ENCODE assay signal across 22 mouse cellular contexts in genomic region chr11:61808551-61809117, GRCm38 (mm10). TPM values are rescaled to one million over a fixed set of nuclear protein-coding genes. Genes with fewer than 3 reads are reported as not detected.
DNase-seq lines count a peak whose midpoint lies in the region; ATAC-seq and TF ChIP-seq lines count a peak whose summit lies in the region.
"Had no signal": no experiment of that assay in that cellular context is flagged by ENCODE, and none has a peak within 500 bp of the region (broad histone marks: within the 10 kb centered on the region; RNA-seq: fewer than 3 reads in every experiment).

No protein-coding gene starts in this region.

- H3K9me3 ChIP-seq in kidney, postnatal 0 days (replicated peaks; ENCODE audit: low read length), result no peaks in the 10 kb centered on the region
- H3K9me3 ChIP-seq in kidney, embryonic 16.5 days (ENCODE audit: low read length), result no peaks in the 10 kb centered on the region
- H3K9me3 ChIP-seq in lung, postnatal 0 days (ENCODE audit: low read length), result no peaks in the 10 kb centered on the region
- H3K9me3 ChIP-seq: heart, embryonic 12.5 days; hindbrain, embryonic 10.5 days; limb, embryonic 15.5 days; midbrain, embryonic 12.5 days had no signal

- no peak for TF ChIP-seq POLR2A in lung, adult 2 months (IDR thresholded peaks at IDR 0.05; ENCODE audit: borderline replicate concordance, extremely low read depth, low read depth, low read length)

- H3K4me3 ChIP-seq in kidney, postnatal 0 days (replicated peaks; ENCODE audit: low read depth, low read length), result no peak overlapping the region
- H3K4me3 ChIP-seq in kidney, embryonic 16.5 days (ENCODE audit: low read length), result no peak overlapping the region
- H3K4me3 ChIP-seq in lung, postnatal 0 days (ENCODE audit: low read depth, low read length), result no peak overlapping the region
- no peak overlapping the region for H3K4me3 ChIP-seq in lung, adult 2 months (replicated peaks; ENCODE audit: extremely low read depth, low read depth, low read length)
- H3K4me3 ChIP-seq in left cerebral cortex, adult 2 months, result no peak overlapping the region
- H3K4me3 ChIP-seq: heart, embryonic 12.5 days; hindbrain, embryonic 10.5 days; limb, embryonic 15.5 days; midbrain, embryonic 12.5 days had no signal

- H3K4me2 ChIP-seq in kidney, postnatal 0 days (ENCODE audit: low read length), result no peak overlapping the region
- H3K4me2 ChIP-seq in kidney, embryonic 16.5 days (replicated peaks; ENCODE audit: low read depth, low read length), result no peak overlapping the region
- H3K4me2 ChIP-seq in lung, postnatal 0 days (replicated peaks; ENCODE audit: low read depth, low read length), result no peak overlapping the region
- H3K4me2 ChIP-seq: heart, embryonic 12.5 days; limb, embryonic 15.5 days; midbrain, embryonic 12.5 days had no signal

- no peak for ATAC-seq in kidney, postnatal 0 days (replicated peaks; ENCODE audit: low FRiP score, low read depth)
- ATAC-seq in kidney, embryonic 16.5 days (ENCODE audit: low FRiP score, low TSS enrichment), result no peak
- peak; percentile 35 for ATAC-seq in lung, postnatal 0 days
- ATAC-seq: forebrain, embryonic 16.5 days; hindbrain, postnatal 0 days had no signal

- peak; percentile 5 for DNase-seq in kidney, postnatal 0 days (ENCODE audit: low spot score)
- peak; percentile 72 for DNase-seq in lung, postnatal 0 days (ENCODE audit: low spot score)
- DNase-seq in lung, adult 2 months, result no peak
- DNase-seq in brain, adult 2 months (ENCODE audit: low read depth, low spot score), result peak; percentile 16
- no peak for DNase-seq in testis, postnatal 10 days (ENCODE audit: low spot score)
- DNase-seq in left cerebral cortex, adult 2 months (ENCODE audit: extremely low spot score in 1 of 2, low spot score in 2 of 2), result no peak
- DNase-seq: adrenal gland, postnatal 25 days; cerebellum, adult 9-10 months; gastrocnemius, postnatal 14 days; heart, adult 11 months; heart, postnatal 10 days; kidney, adult 2 months; kidney, postnatal 25 days; thymus, postnatal 14 days had no signal

- no peak for TF ChIP-seq CTCF in kidney, postnatal 0 days (IDR thresholded peaks at IDR 0.05; ENCODE audit: low read depth)
- no peak for TF ChIP-seq CTCF in lung, postnatal 0 days (IDR thresholded peaks at IDR 0.05)
- no peak for TF ChIP-seq CTCF in lung, adult 2 months (IDR thresholded peaks at IDR 0.05; ENCODE audit: insufficient read depth, low read length)
- no peak for TF ChIP-seq CTCF in left cerebral cortex, adult 2 months (IDR thresholded peaks at IDR 0.05)

- no peaks in the 10 kb centered on the region for H3K4me1 ChIP-seq in kidney, postnatal 0 days (replicated peaks; ENCODE audit: insufficient read depth, low read length)
- no peaks in the 10 kb centered on the region for H3K4me1 ChIP-seq in kidney, embryonic 16.5 days (ENCODE audit: insufficient read depth, low read length)
- no peaks in the 10 kb centered on the region for H3K4me1 ChIP-seq in lung, postnatal 0 days (ENCODE audit: insufficient read depth, low read depth, low read length)
- H3K4me1 ChIP-seq in lung, adult 2 months (ENCODE audit: control insufficient read depth, insufficient read depth, low read length), result no peaks in the 10 kb centered on the region
- H3K4me1 ChIP-seq: heart, embryonic 12.5 days; hindbrain, embryonic 10.5 days; limb, embryonic 15.5 days had no signal

- no peak overlapping the region for H3K9ac ChIP-seq in kidney, postnatal 0 days (ENCODE audit: low read depth, low read length)
- no peak overlapping the region for H3K9ac ChIP-seq in kidney, embryonic 16.5 days (replicated peaks; ENCODE audit: low read length)
- 0 out of 2 replicates have a peak overlapping the region, but pooled peaks have one; percentile 8 for H3K9ac ChIP-seq in lung, postnatal 0 days (replicated peaks; ENCODE audit: low read depth)
- H3K9ac ChIP-seq: heart, embryonic 12.5 days; limb, embryonic 15.5 days; liver, embryonic 14.5 days; midbrain, embryonic 12.5 days had no signal

- TF ChIP-seq EP300 in lung, postnatal 0 days (IDR thresholded peaks at IDR 0.05), result no peak

- no peaks in the 10 kb centered on the region for H3K27me3 ChIP-seq in kidney, postnatal 0 days (ENCODE audit: insufficient read depth, low read length)
- no peaks in the 10 kb centered on the region for H3K27me3 ChIP-seq in kidney, embryonic 16.5 days (ENCODE audit: insufficient read depth, low read length)
- H3K27me3 ChIP-seq in lung, postnatal 0 days (replicated peaks; ENCODE audit: insufficient read depth, low read length), result no peaks in the 10 kb centered on the region
- H3K27me3 ChIP-seq: heart, embryonic 12.5 days; limb, embryonic 15.5 days; midbrain, embryonic 12.5 days had no signal

- no peak overlapping the region for H3K27ac ChIP-seq in kidney, postnatal 0 days
- no peak overlapping the region for H3K27ac ChIP-seq in kidney, embryonic 16.5 days (ENCODE audit: low read length)
- no peak overlapping the region for H3K27ac ChIP-seq in lung, postnatal 0 days (ENCODE audit: low read length)
- H3K27ac ChIP-seq in left cerebral cortex, adult 2 months, result no peak overlapping the region
- H3K27ac ChIP-seq: hindbrain, embryonic 10.5 days; hindbrain, postnatal 0 days; limb, embryonic 15.5 days; liver, embryonic 14.5 days; midbrain, embryonic 12.5 days had no signal

- WGBS in kidney, postnatal 0 days, result 89% methylated on average over 2 of the region's 2 CpGs
- 94% methylated on average over 2 of the region's 2 CpGs for WGBS in kidney, embryonic 16.5 days
- WGBS in lung, postnatal 0 days, result 51% methylated on average over 2 of the region's 2 CpGs
- WGBS in lung, adult 2 months, result 63% methylated on average over 2 of the region's 2 CpGs

- peaks cover 30% of the 10 kb centered on the region for H3K36me3 ChIP-seq in kidney, postnatal 0 days (ENCODE audit: insufficient read depth, low read length)
- H3K36me3 ChIP-seq in kidney, embryonic 16.5 days (ENCODE audit: insufficient read depth, low read length), result peaks cover 26% of the 10 kb centered on the region
- peaks cover 24% of the 10 kb centered on the region for H3K36me3 ChIP-seq in lung, postnatal 0 days (ENCODE audit: insufficient read depth, low read length)

- intact Hi-C loops in left cerebral cortex, adult 2 months (cut with DNase I), result no loop called here

RNA-seq across cellular contexts. Expression of gene Ulk2, which starts 46.2 kb away (rescaled TPM):
- polyA plus RNA-seq in kidney, postnatal 0 days (2015; fragmentation: Nextera tagmentation; extraction: Ambion mirVana), result 9.7 and 10.8 TPM in 2 replicates
- 10.3 and 12.1 TPM in 2 replicates for polyA plus RNA-seq in kidney, embryonic 16.5 days (2015; fragmentation: Nextera tagmentation; extraction: Ambion mirVana)
- polyA plus RNA-seq in lung, postnatal 0 days (2015; fragmentation: Nextera tagmentation; extraction: Ambion mirVana), result 10.9 and 11.6 TPM in 2 replicates
- 60.4 and 73.2 TPM in 2 replicates for polyA plus RNA-seq in lung, adult 2 months (2012; rRNA removed)
- 10 to 100 TPM; 77.0 to 82.4 TPM for total RNA-seq in left cerebral cortex, adult 2 months (2021)

RNA-seq across cellular contexts. Expression of gene Prpsap2, which starts 46.7 kb away (rescaled TPM):
- polyA plus RNA-seq in kidney, postnatal 0 days (2015; fragmentation: Nextera tagmentation; extraction: Ambion mirVana), result 27.8 and 28.2 TPM in 2 replicates
- polyA plus RNA-seq in kidney, embryonic 16.5 days (2015; fragmentation: Nextera tagmentation; extraction: Ambion mirVana), result 31.7 and 33.3 TPM in 2 replicates
- 16.0 and 16.4 TPM in 2 replicates for polyA plus RNA-seq in lung, postnatal 0 days (2015; fragmentation: Nextera tagmentation; extraction: Ambion mirVana)
- polyA plus RNA-seq in lung, adult 2 months (2012; rRNA removed), result 10.7 and 14.2 TPM in 2 replicates
- total RNA-seq in left cerebral cortex, adult 2 months (2021), result 10 to 100 TPM; 37.1 to 38.0 TPM

Comparison
In these comparisons a context has a peak if more than half of its experiments do, and no peak if none do; other contexts are left out.
1. DNase-seq: peak in kidney, postnatal 0 days (single experiment), lung, postnatal 0 days (single experiment) and brain, adult 2 months (single experiment); none in lung, adult 2 months (single experiment), testis, postnatal 10 days (single experiment) and left cerebral cortex, adult 2 months (0 of 2).